Mouse (Mus musculus) lung, embryonic 14.5 days (tissue): Measurements from ENCODE around the gene Surf1. TPM values are rescaled to one million over a fixed set of nuclear protein-coding genes. Genes with fewer than 3 reads are reported as not detected.

Experiments used
- ATAC-seq: fragments of 200-750 bp; cut with Nextera tagmentation; 2 replicates; pipeline ENCODE4 v1.8.0; 2017; ENCODE audit warnings: mild to moderate bottlenecking, moderate TSS enrichment, moderate library complexity; ENCODE audit not compliant: insufficient read depth
- DNase-seq: peaks from one replicate; pipeline ENCODE4 v3.0.0-alpha.2; 2015
- H3K27ac ChIP-seq: fragments of 300-500 bp; sonication (generic); 2 replicates; pipeline ENCODE4 v1.5.1; 2014; ENCODE audit warnings: low read depth, mild to moderate bottlenecking, moderate library complexity
- H3K27me3 ChIP-seq: fragments of 300-500 bp; sonication (generic); 2 replicates; pipeline ENCODE4 v1.6.1; 2014; ENCODE audit warnings: low read length, control low read depth; ENCODE audit not compliant: insufficient read depth
- H3K36me3 ChIP-seq: fragments of 300-500 bp; sonication (generic); 2 replicates; pipeline ENCODE4 v1.6.1; 2014; ENCODE audit warnings: control low read depth; ENCODE audit not compliant: insufficient read depth
- H3K4me1 ChIP-seq: fragments of 300-500 bp; sonication (generic); 2 replicates; pipeline ENCODE4 v1.6.1; 2014; ENCODE audit warnings: antibody characterized with exemption, control low read depth; ENCODE audit not compliant: insufficient read depth
- H3K4me2 ChIP-seq: fragments of 300-500 bp; sonication (generic); 2 replicates; pipeline ENCODE4 v1.6.1; 2014; ENCODE audit warnings: mild to moderate bottlenecking
- H3K4me3 ChIP-seq: fragments of 300-500 bp; sonication (generic); 2 replicates; pipeline ENCODE4 v1.5.1; 2014; ENCODE audit warnings: low read depth, low read length
- H3K9ac ChIP-seq: fragments of 300-500 bp; sonication (generic); 2 replicates; pipeline ENCODE4 v1.6.1; 2014
- H3K9me3 ChIP-seq: fragments of 300-500 bp; sonication (generic); 2 replicates; pipeline ENCODE4 v1.6.1; 2016; ENCODE audit warnings: low read depth, low read length, control low read depth
- CTCF ChIP-seq: IDR thresholded peaks from 2 replicates; pipeline ENCODE4 v1.5.1; 2016; ENCODE audit warnings: antibody characterized with exemption, low read depth
- whole genome bisulfite sequencing: fragments of 180-500 bp; shearing (Covaris S2); extraction: QIAGEN DNeasy Blood & Tissue Kit; methylation state at CpG from one replicate; pipeline ENCODE4 v1.1.7; 2014; 5-methylcytosine and 5-hydroxymethylcytosine counted together
- polyA plus RNA-seq: library from polyadenylated mRNA; unstranded; fragments of >200 nt; fragmentation: Nextera tagmentation; extraction: Ambion mirVana; gene quantifications from 2 replicates; pipeline ENCODE4 v1.2.1, GENCODE M21; 2014

Surf1 gene
- polyA plus RNA-seq, 1 experiment from 2014 or later, result 41.5 TPM

DNA sequence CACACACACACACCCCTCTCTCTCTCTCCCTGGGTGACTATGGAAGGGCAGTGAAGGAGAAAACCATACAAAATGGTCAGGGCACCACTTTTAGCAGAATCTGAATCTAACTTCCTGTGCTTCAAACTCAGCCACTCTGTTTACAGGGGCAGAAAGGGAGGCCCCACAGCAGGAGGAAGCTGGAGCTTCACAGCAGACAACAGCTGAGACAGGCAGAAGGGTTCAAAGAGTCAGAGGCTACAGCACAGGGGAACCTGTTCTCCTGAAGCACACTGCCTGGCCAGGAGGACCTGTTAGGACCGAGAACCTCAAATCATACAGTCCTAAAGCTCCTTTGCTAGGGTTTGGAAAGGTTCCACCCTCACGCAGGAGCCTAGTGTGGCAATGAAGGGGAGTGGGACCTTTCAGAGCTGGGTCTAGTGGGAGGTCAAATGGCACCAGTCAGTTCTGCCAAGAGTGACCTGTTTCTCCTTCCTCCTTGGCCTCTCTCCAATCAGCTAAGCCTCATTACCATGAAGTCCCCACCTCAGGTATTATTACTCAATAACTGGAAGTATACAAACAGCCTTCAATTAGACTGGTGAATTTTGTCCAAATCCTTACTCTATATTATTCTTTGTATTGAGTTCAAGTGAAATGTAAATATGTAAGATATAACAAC, 38.5 kb upstream of the Surf1 start:
- Histone ChIP-seq H3K4me3 (no peak overlapping the region), H3K9me3 (no peaks in the 10 kb centered on the region), H3K4me2 (no peak overlapping the region), H3K27me3 (no peaks in the 10 kb centered on the region), H3K4me1 (no peaks in the 10 kb centered on the region), H3K27ac (no peak overlapping the region), H3K36me3 (peaks cover 89% of the 10 kb centered on the region), H3K9ac (no peak overlapping the region)
- no peak for DNase-seq
- TF ChIP-seq CTCF, result no peak
- 88% methylated on average over 2 of the region's 2 CpGs for WGBS
- no peak for ATAC-seq

DNA sequence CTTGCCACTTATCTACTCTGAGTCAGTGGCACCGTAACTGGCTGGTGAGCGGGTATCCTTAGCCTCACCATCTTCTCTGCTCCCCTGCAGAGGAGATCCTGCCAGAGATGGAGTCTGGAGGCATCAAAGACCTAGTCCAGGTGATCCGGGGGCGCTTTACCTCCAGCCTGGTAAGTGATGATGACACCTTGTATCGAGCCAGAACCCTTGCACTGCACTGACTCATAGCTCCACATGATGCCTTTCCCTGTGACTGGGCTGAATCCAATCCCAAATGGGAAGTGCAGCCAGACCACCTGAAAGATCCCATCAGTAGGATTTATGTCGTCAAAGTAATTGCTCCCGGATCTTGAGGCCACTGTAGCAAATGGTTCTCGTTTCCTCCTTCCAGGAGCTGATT, 36.5 kb upstream of the Surf1 start:
- H3K4me1 ChIP-seq, result no peaks in the 10 kb centered on the region
- H3K9ac ChIP-seq, result no peak overlapping the region
- WGBS, result 85% methylated on average over 8 of the region's 8 CpGs
- H3K4me2 ChIP-seq, result no peak overlapping the region
- H3K27me3 ChIP-seq, result no peaks in the 10 kb centered on the region
- no peaks in the 10 kb centered on the region for H3K9me3 ChIP-seq
- no peak for DNase-seq
- no peak for ATAC-seq
- no peak for TF ChIP-seq CTCF
- peaks cover 80% of the 10 kb centered on the region for H3K36me3 ChIP-seq
- H3K27ac ChIP-seq, result no peak overlapping the region
- no peak overlapping the region for H3K4me3 ChIP-seq

- H3K27ac ChIP-seq, result no peak overlapping the region
- ATAC-seq, result no peak
- H3K36me3 ChIP-seq, result peaks cover 76% of the 10 kb centered on the region
- no peaks in the 10 kb centered on the region for H3K9me3 ChIP-seq
- no peak overlapping the region for H3K4me2 ChIP-seq
- no peak overlapping the region for H3K9ac ChIP-seq
- WGBS, result 92% methylated on average over 4 of the region's 4 CpGs
- DNase-seq, result no peak
- TF ChIP-seq CTCF, result no peak
- no peak overlapping the region for H3K4me3 ChIP-seq
- H3K27me3 ChIP-seq, result no peaks in the 10 kb centered on the region
- no peaks in the 10 kb centered on the region for H3K4me1 ChIP-seq
Observed at GRCm38 (mm10) chr2:26952193-26952592, 35.9 kb upstream of the Surf1 start.

GRCm38 (mm10) chr2:26951346-26951905, 35.1 kb upstream of the Surf1 start:
- 90% methylated on average over 8 of the region's 8 CpGs for WGBS

GRCm38 (mm10) chr2:26950411-26950810, 34.1 kb upstream of the Surf1 start:
- no peak for DNase-seq
- no peak overlapping the region for H3K27ac ChIP-seq
- no peaks in the 10 kb centered on the region for H3K27me3 ChIP-seq
- H3K4me3 ChIP-seq, result no peak overlapping the region
- no peaks in the 10 kb centered on the region for H3K4me1 ChIP-seq
- no peak for TF ChIP-seq CTCF
- no peak overlapping the region for H3K9ac ChIP-seq
- no peaks in the 10 kb centered on the region for H3K9me3 ChIP-seq
- H3K4me2 ChIP-seq, result no peak overlapping the region
- WGBS, result 82% methylated on average over 2 of the region's 2 CpGs
- ATAC-seq, result no peak
- peaks cover 58% of the 10 kb centered on the region for H3K36me3 ChIP-seq

More at GRCm38 (mm10) chr2:26951346-26951905, 35.1 kb upstream of the Surf1 start:
- Histone ChIP-seq H3K4me3 (no peak overlapping the region), H3K27ac (no peak overlapping the region), H3K36me3 (peaks cover 68% of the 10 kb centered on the region), H3K9me3 (no peaks in the 10 kb centered on the region), H3K9ac (no peak overlapping the region), H3K4me2 (no peak overlapping the region), H3K4me1 (no peaks in the 10 kb centered on the region), H3K27me3 (no peaks in the 10 kb centered on the region)
- DNase-seq (no peak), ATAC-seq (no peak)
- TF ChIP-seq CTCF, result no peak

- Histone ChIP-seq H3K4me2 (no peak overlapping the region), H3K27ac (no peak overlapping the region), H3K4me3 (no peak overlapping the region), H3K4me1 (no peaks in the 10 kb centered on the region), H3K9me3 (no peaks in the 10 kb centered on the region), H3K27me3 (no peaks in the 10 kb centered on the region), H3K36me3 (peaks cover 3% of the 10 kb centered on the region; the same call in 1 of the 2 replicates), H3K9ac (no peak overlapping the region)
- 71% methylated on average over 3 of the region's 3 CpGs for WGBS
- no peak for DNase-seq
- ATAC-seq, result no peak
- TF ChIP-seq CTCF, result no peak
Observed at GRCm38 (mm10) chr2:26943253-26943652, 26.9 kb upstream of the Surf1 start.

GRCm38 (mm10) chr2:26941539-26941938, 25.2 kb upstream of the Surf1 start:
- Histone ChIP-seq H3K4me2 (no peak overlapping the region), H3K4me3 (no peak overlapping the region), H3K4me1 (no peaks in the 10 kb centered on the region), H3K9ac (no peak overlapping the region), H3K27me3 (no peaks in the 10 kb centered on the region), H3K9me3 (no peaks in the 10 kb centered on the region), H3K36me3 (no peaks in the 10 kb centered on the region), H3K27ac (no peak overlapping the region)
- no peak for ATAC-seq
- 29% methylated on average over 5 of the region's 5 CpGs for WGBS
- no peak for TF ChIP-seq CTCF
- no peak for DNase-seq
